Mouse (Mus musculus): ENCODE results near the gene Tdpoz2.
A peak's percentile ranks its signal among the peaks of the same experiment; 100 is the strongest.
"Not testable (repeated sequence)": the region's sequence is repeated elsewhere in the genome, so short reads cannot be mapped to it uniquely, and the experiment has no call there.

The Tdpoz2 gene

GRCm38 (mm10) chr3:93652586-93652985, at the start of gene Tdpoz2:
TSS of gene Tdpoz2 (minus strand) at chr3:93652686.
- no peak for DNase-seq (ENCODE audit: low read depth, low spot score)

GRCm38 (mm10) chr3:93692970-93693369, 40.5 kb upstream of the Tdpoz2 start, which contains the start of gene Gm37596:
TSS of gene Gm37596 (minus strand) at chr3:93693070.
- DNase-seq (ENCODE audit: low read depth, low spot score) = not testable (repeated sequence)

- not testable (repeated sequence) for DNase-seq (ENCODE audit: low read depth, low spot score)
Measured at GRCm38 (mm10) chr3:93676210-93676609, 23.7 kb upstream of the Tdpoz2 start, which contains the start of gene Tdpoz1. TSS of gene Tdpoz1 (minus strand) at chr3:93676310.

- not testable (repeated sequence) for DNase-seq (ENCODE audit: low read depth, low spot score)
Measured at GRCm38 (mm10) chr3:93670805-93671503, 18.5 kb upstream of the Tdpoz2 start.

- no peak for DNase-seq (ENCODE audit: low read depth, low spot score)
Measured at GRCm38 (mm10) chr3:93654260-93654659, 1.8 kb upstream of the Tdpoz2 start.

- DNase-seq (ENCODE audit: low read depth, low spot score) = not testable (repeated sequence)
Measured at GRCm38 (mm10) chr3:93630917-93631714, 21.4 kb downstream of the Tdpoz2 start.

- peak; percentile 47 for DNase-seq (ENCODE audit: low read depth, low spot score)
Measured at GRCm38 (mm10) chr3:93608970-93609369, 43.5 kb downstream of the Tdpoz2 start.

- no peak for DNase-seq (ENCODE audit: low read depth, low spot score)
Measured at GRCm38 (mm10) chr3:93601903-93602302, 50.6 kb downstream of the Tdpoz2 start.

Measured in brain, adult 2 months (tissue).